Comparison of ENCODE assay signal across 12 mouse cellular contexts in genomic region chrX:49891383-49891782, GRCm38 (mm10).
"Had no signal": no experiment of that assay in that cellular context is flagged by ENCODE, and none has a peak within 500 bp of the region (broad histone marks: within the 10 kb centered on the region; RNA-seq: fewer than 3 reads in every experiment).

Gene Olfr1322, minus strand, starts transcription at chrX:49891483.

- DNase-seq: retina, postnatal 1 day; right cerebral cortex, adult 18-20 months; right cerebral cortex, postnatal 14 days; right cerebral cortex, postnatal 25 days; right cerebral cortex, postnatal 4 days; spleen, adult 18-20 months; thymus, adult 18-20 months; thymus, adult 2 months; thymus, postnatal 14 days; thymus, postnatal 25 days; thymus, postnatal 36 days; thymus, postnatal 4 days had no signal
